ENCODE assay signal across 12 mouse cellular contexts in the genomic region with DNA sequence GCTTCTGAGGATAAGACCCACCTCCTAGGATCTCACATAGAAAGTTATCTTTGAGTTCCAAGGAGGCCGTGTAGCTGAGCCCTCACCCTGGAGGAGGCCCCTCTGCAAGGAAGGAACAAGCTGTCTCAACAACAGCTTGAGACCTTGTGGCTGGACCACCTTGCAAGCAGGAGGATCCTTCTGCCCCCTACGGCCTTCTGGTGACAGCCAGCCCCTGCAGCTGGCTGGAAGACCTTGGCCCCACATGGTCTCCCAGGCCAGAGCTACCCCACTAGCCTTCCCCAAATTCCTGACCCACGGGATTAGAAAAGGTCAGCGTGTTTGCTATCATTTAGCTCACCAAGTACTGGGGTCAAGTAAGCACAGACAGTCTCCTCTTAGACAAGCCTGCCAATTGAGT.
"Had no signal": no experiment of that assay in that cellular context is flagged by ENCODE, and none has a peak within 500 bp of the region (broad histone marks: within the 10 kb centered on the region; RNA-seq: fewer than 3 reads in every experiment).

No protein-coding gene starts in this region.

- DNase-seq: left cerebral cortex, postnatal 4 days; liver; liver, embryonic 13.5 days; liver, postnatal 0 days; lung, adult 18-20 months; lung, adult 2 months; lung, embryonic 14.5 days; lung, postnatal 10 days; lung, postnatal 14 days; lung, postnatal 36 days; lung, postnatal 4 days; midbrain, embryonic 14.5 days had no signal
